Mouse (Mus musculus) cerebellum, adult 2 months (tissue): ENCODE measurements at regions not wholly inside any gene's neighbourhood (a gene's known extent, or its start where the extent isn't known, plus 50 kb on each side); places are given as distances from the start of the nearest gene placed in this dataset.

Experiments used
- DNase-seq, 2 experiments: peaks; one replicate each; pipeline ENCODE4 v3.0.0; 2021
- H3K27ac ChIP-seq: fragments of 200-500 bp; 2 replicates; pipeline ENCODE4 v1.5.1; 2012; ENCODE audit warnings: low read length, control low read depth, inconsistent platforms; ENCODE audit not compliant: insufficient read depth
- H3K27me3 ChIP-seq: fragments of 200-500 bp; 2 replicates; pipeline ENCODE4 v1.6.1; 2012; ENCODE audit warnings: inconsistent platforms, mild to moderate bottlenecking, low read length, moderate library complexity; ENCODE audit not compliant: control insufficient read depth, insufficient read depth
- H3K4me1 ChIP-seq: fragments of 200-500 bp; 2 replicates; pipeline ENCODE4 v1.6.1; 2011; ENCODE audit warnings: low read length; ENCODE audit not compliant: control insufficient read depth, insufficient read depth
- H3K4me3 ChIP-seq: fragments of 200-500 bp; replicated peaks from 2 replicates; pipeline ENCODE3; 2011; ENCODE audit warnings: mild to moderate bottlenecking, low read depth, low read length, control low read depth; ENCODE audit not compliant: insufficient read depth
- CTCF ChIP-seq: fragments of 200-500 bp; IDR thresholded peaks from 2 replicates; pipeline ENCODE4 v1.5.1; 2011; ENCODE audit warnings: low read depth, mild to moderate bottlenecking, control low read depth, low read length, moderate library complexity, borderline replicate concordance; ENCODE audit not compliant: insufficient read depth
- POLR2A ChIP-seq: fragments of 200-500 bp; IDR thresholded peaks from 2 replicates; pipeline ENCODE4 v1.6.1; 2011; ENCODE audit warnings: low read length, control low read depth, borderline replicate concordance; ENCODE audit not compliant: insufficient read depth
- WGBS: fragments of 180-500 bp; shearing (Covaris S2); methylation state at CpG from one replicate; pipeline ENCODE4 v1.1.7; 2018; 5-methylcytosine and 5-hydroxymethylcytosine counted together

DNA sequence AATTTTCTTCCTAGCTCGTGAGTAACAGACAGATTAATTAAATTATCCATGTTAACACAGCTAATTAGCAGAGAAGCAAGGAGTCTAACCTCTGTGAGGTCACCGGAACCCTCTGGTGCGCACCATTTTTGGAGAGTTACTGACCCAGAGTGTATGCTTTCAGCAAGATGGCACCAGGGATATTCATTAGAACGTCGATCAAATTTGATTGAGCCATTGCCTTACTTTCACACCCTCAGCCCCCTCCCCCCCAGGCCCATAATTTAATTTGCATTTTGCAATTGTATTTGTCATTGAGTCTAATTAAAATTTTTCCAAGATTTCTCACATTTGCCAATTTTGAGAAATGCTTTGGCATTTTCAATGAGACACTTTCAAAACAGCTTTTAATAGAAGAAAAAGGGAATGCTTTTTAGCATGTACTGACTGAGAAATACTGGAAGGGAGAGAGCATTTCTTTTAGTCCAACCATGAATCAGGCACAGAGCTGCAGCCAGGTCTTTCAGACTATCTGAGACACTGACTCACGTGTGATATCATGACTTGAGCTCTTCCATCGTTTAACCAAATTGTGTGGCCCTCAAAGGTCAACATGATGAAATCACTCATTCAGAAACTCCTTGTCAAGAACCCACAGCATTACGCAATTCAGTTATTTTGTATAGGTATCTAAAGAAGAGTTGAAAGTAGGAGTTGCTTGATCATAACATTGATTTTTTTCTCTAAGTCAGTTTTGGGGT, 198.6 kb downstream of the Fam198b start:
- TF ChIP-seq CTCF = no peak
- no peak for TF ChIP-seq POLR2A
- H3K27ac ChIP-seq = no peak overlapping the region
- WGBS = 83% methylated on average over 8 of the region's 8 CpGs
- no peak overlapping the region for H3K4me3 ChIP-seq
- no peaks in the 10 kb centered on the region for H3K4me1 ChIP-seq
- no peaks in the 10 kb centered on the region for H3K27me3 ChIP-seq
- no peak for DNase-seq

DNA sequence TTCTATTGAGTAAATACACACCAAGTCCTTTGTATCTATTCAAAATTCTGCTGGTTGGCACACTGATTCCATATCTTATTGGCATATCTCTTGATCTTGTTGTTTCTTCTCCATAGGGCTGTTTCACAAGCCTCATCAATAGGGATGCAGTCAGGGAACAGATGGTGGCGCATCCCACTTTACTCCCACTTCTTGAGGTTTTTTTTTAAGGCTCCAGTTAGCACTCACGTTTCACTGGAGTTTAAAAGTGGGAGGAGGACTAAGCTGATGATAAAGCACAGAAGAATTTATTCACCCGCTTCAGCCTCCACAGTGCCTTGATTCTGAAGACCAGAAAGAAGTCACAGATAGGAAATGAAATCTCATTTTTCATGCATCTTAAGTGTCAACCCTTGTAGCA, 199.8 kb downstream of the Fam198b start:
- no peak overlapping the region for H3K27ac ChIP-seq
- TF ChIP-seq CTCF (no peak), POLR2A (no peak)
- no peaks in the 10 kb centered on the region for H3K27me3 ChIP-seq
- 80% methylated on average over 3 of the region's 3 CpGs for WGBS
- no peak overlapping the region for H3K4me3 ChIP-seq
- no peak for DNase-seq
- no peaks in the 10 kb centered on the region for H3K4me1 ChIP-seq

- no peaks in the 10 kb centered on the region for H3K27me3 ChIP-seq
- 33% methylated on average over 3 of the region's 3 CpGs for WGBS
- DNase-seq = peak; percentile 77 to 87
- H3K4me1 ChIP-seq = peaks cover 13% of the 10 kb centered on the region
- no peak overlapping the region for H3K27ac ChIP-seq
- no peak overlapping the region for H3K4me3 ChIP-seq
- TF ChIP-seq POLR2A (no peak), CTCF (no peak)
Measured at GRCm38 (mm10) chr3:80099625-80100024, 215.3 kb downstream of the Fam198b start.

GRCm38 (mm10) chr3:80120177-80120736, 235.9 kb downstream of the Fam198b start:
- TF ChIP-seq POLR2A = no peak
- no peak for TF ChIP-seq CTCF
- no peaks in the 10 kb centered on the region for H3K4me1 ChIP-seq
- WGBS = 17% methylated on average over 1 of the region's 1 CpGs
- no peaks in the 10 kb centered on the region for H3K27me3 ChIP-seq
- no peak overlapping the region for H3K4me3 ChIP-seq
- DNase-seq = no peak
- no peak overlapping the region for H3K27ac ChIP-seq

DNA sequence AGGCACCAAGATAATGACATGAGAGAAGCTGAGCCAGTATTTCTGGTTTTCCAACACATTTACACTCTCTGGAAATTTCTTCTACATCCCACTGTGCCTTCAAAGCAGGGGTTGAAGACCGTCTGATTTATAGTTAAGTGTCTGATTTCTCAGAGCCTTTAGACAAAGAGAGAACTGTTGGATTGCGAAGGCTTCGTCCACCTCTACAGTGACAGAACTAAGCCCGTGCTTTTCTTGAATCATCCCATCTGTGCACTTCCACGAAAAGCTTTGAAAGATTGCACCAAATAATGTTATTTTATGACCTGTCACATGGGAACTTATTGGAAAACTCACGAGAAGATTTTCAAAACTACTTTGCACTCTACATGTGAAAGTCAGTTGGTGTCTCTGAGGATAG, 239.3 kb downstream of the Fam198b start:
- WGBS = 82% methylated on average over 6 of the region's 6 CpGs
- Histone ChIP-seq H3K27me3 (no peaks in the 10 kb centered on the region), H3K4me3 (no peak overlapping the region), H3K4me1 (no peaks in the 10 kb centered on the region), H3K27ac (no peak overlapping the region)
- TF ChIP-seq CTCF = no peak
- TF ChIP-seq POLR2A = no peak
- no peak for DNase-seq

DNA sequence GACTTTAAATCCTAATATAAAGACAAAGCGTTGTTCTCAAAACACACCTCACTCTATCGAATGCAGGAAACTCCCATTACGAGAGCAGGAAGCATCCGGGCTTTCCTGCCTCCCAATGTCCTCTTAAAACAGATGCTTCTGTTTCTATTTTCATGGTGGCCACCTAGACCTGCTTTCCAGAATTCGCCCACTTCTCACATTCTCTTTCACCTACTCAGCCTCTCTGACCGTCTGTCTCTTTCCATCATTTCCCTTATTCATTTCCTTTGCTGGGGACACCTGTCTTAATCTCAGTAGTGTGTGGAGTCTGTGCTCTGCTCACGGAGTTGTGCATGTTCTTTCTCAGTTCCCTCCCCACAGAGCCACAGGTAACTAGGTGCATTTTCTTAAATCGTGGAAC, 240.3 kb downstream of the Fam198b start:
- 88% methylated on average over 8 of the region's 8 CpGs for WGBS
- no peak overlapping the region for H3K27ac ChIP-seq
- DNase-seq = no peak
- no peaks in the 10 kb centered on the region for H3K4me1 ChIP-seq
- H3K27me3 ChIP-seq = no peaks in the 10 kb centered on the region
- TF ChIP-seq CTCF (no peak), POLR2A (no peak)
- no peak overlapping the region for H3K4me3 ChIP-seq

DNA sequence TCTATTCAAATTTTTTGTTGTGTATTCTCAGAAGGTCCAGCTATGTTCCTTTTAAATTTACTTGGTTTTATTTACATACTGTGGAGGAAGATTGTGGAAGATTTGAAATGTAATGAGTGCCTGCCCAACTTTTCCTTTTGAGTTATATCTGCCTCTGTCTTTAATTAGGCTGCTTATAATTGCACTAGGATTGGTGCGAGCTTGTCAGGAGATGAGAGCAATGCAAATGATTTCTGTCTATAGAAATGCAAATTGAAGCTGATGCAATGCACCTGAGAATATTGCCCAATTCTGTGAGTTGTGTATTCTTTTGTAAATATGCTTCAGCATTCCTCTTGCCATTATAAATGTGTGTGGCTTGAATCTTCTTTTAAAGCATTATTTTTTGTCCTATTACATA, 257.4 kb downstream of the Fam198b start:
- Histone ChIP-seq H3K4me3 (no peak overlapping the region), H3K4me1 (no peaks in the 10 kb centered on the region), H3K27ac (no peak overlapping the region), H3K27me3 (no peaks in the 10 kb centered on the region)
- TF ChIP-seq POLR2A = no peak
- TF ChIP-seq CTCF = no peak
- 48% methylated on average over 1 of the region's 1 CpGs for WGBS
- DNase-seq = no peak

DNA sequence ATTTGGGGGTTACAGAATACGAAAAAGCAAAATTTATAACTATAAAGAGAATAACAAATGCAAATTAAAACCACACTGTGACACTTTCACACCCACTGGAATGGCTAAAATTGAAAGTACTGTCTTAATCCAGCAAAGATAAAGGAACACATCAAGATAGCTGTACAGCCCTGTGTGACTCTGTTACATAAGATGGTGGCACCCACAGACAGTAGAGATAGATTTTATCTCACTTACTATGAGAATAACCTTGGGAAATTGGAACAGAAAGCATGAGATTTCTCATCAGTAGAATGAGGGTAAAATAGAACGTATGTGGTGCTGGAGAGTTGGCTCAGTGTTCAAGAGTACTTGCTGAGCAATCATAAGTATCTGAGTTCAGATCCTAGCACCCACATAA, 276.1 kb downstream of the Fam198b start:
- DNase-seq = no peak
- Histone ChIP-seq H3K27ac (no peak overlapping the region), H3K4me1 (no peaks in the 10 kb centered on the region), H3K4me3 (no peak overlapping the region), H3K27me3 (no peaks in the 10 kb centered on the region)
- no peak for TF ChIP-seq CTCF
- TF ChIP-seq POLR2A = no peak
- 80% methylated on average over 2 of the region's 2 CpGs for WGBS
